Comparison of ENCODE assay signal across 8 mouse cellular contexts in the genomic region with DNA sequence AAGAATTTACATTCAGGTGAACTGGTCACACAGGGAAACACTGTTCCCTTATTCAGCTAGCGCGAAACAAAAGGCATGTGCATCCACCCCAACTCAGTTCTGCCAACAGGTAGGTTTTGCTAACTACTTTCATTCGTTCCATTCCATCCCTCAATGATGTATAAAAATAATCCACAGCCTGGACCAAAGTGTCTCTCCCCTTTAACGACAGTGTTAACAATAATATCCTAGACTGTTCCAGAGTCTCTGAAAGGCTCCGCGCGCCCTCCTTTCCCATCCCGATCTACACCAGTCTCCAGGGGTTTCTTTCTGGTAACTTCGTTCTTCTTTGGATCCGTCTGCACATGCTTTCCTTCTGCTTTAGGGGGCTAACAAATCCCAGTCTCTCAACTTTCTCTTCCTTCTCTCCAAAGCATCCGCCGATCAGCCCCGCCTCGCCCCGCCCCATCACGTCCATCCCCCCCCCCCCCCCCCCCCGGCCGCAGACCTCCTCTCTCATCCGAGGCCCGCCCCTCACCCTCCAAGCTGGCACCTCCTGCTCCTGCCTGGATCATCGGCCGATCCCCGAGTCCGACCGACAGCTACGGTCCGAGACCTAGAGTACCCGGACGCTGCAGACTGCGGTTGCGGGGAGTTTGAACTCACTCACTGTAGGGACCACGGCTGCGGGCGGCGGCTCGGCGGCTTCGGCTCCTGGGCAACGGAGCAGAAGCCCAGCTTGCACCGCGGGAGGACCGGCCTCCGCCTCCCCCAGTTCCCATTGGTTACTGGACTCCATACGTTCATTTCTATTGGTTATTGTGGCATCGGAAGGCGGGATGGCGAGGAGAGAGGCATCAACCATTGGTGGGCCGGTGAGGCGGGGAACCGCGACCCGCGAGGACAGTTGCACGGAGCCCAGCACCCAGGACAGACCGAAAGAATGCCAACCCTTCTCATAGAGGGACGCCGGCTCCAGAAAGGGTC. TPM values are rescaled to one million over a fixed set of nuclear protein-coding genes. Genes with fewer than 3 reads are reported as not detected.
DNase-seq lines count a peak whose midpoint lies in the region; ATAC-seq lines count a peak whose summit lies in the region.

A gene (minus strand): TSS at position 736 of the 966 bp plus-strand sequence.

- H3K27me3 ChIP-seq in intestine, embryonic 14.5 days (replicated peaks; ENCODE audit: control insufficient read depth, insufficient read depth, low read length), result no peaks in the 10 kb centered on the region

- peaks cover 7% of the 10 kb centered on the region for H3K4me1 ChIP-seq in intestine, embryonic 14.5 days (replicated peaks; ENCODE audit: control insufficient read depth, insufficient read depth, low read length)

- ATAC-seq in intestine, embryonic 14.5 days (replicated peaks; ENCODE audit: low FRiP score, low TSS enrichment, low read depth), result peak; percentile 99
- ATAC-seq in megakaryocyte progenitor cell, adult 5-6 weeks (replicated peaks; ENCODE audit: poor library complexity), result peak; percentile 99

- intact Hi-C loops in gastrocnemius, postnatal 36 days (cut with DNase I), result no loop called here
- intact Hi-C loops in left cerebral cortex, postnatal 10 days (cut with DNase I), result no loop called here

- 2% methylated on average over 56 of the region's 57 CpGs for WGBS in intestine, embryonic 14.5 days

- peak; percentile 94 for DNase-seq in adrenal gland, postnatal 10 days
- DNase-seq in embryo, embryonic 9.5 days (ENCODE audit: extremely low spot score), result peak; percentile 96
- peak; percentile 84 to 91 for DNase-seq in gastrocnemius, postnatal 36 days
- DNase-seq in intestine, embryonic 14.5 days (ENCODE audit: low spot score), result peak; percentile 96
- DNase-seq in left cerebral cortex, postnatal 10 days (ENCODE audit: extremely low spot score in 1 of 2, low spot score in 2 of 2), result peak; percentile 95 to 96
- peak; percentile 97 to 98 for DNase-seq in right cerebral cortex, postnatal 10 days (ENCODE audit: low spot score in 2 of 2)
- DNase-seq in urinary bladder, postnatal 14 days (ENCODE audit: low spot score), result peak; percentile 93

- H3K4me2 ChIP-seq in intestine, embryonic 14.5 days (ENCODE audit: low read length), result peak within 1 kb of the TSS; percentile 66

- no peaks in the 10 kb centered on the region for H3K36me3 ChIP-seq in intestine, embryonic 14.5 days (ENCODE audit: control insufficient read depth, insufficient read depth, low read length)

- H3K9me3 ChIP-seq in intestine, embryonic 14.5 days (ENCODE audit: control insufficient read depth, low read length), result no peaks in the 10 kb centered on the region

- peak within 1 kb of the TSS; percentile 54 for H3K9ac ChIP-seq in intestine, embryonic 14.5 days (ENCODE audit: low read length)

- H3K27ac ChIP-seq in intestine, embryonic 14.5 days (ENCODE audit: low read depth), result peak within 1 kb of the TSS; percentile 87

- H3K4me3 ChIP-seq in intestine, embryonic 14.5 days (ENCODE audit: low read depth, low read length), result peak within 1 kb of the TSS; percentile 66

RNA-seq across cellular contexts. Expression of the gene that starts here (rescaled TPM):
- 10 to 100 TPM in 1 of 2 experiments, 1 to 10 TPM in 1; 6.7 to 10.4 TPM for total RNA-seq in adrenal gland, postnatal 10 days (2021)
- under 1 TPM; 0.87 to 0.99 TPM for total RNA-seq in gastrocnemius, postnatal 36 days (2021)
- 16.6 and 18.0 TPM in 2 replicates for polyA plus RNA-seq in intestine, embryonic 14.5 days (2014; fragmentation: Nextera tagmentation; extraction: Ambion mirVana)
- 10 to 100 TPM; 16.1 to 19.8 TPM for total RNA-seq in left cerebral cortex, postnatal 10 days (2021)
- 0.90 and 4.4 TPM in 2 replicates for total RNA-seq in megakaryocyte progenitor cell, adult 5-6 weeks (2015)
- total RNA-seq in megakaryocyte progenitor cell, adult 5-6 weeks (2017), result 0.87 and 2.8 TPM in 2 replicates

Comparison
In these comparisons a context has a peak if more than half of its experiments do, and no peak if none do; other contexts are left out.
1. Peak in every context shown above with its lines: DNase-seq, ATAC-seq, H3K4me3 ChIP-seq and H3K27ac ChIP-seq.
2. Peak in DNase-seq in gastrocnemius, postnatal 36 days; RNA of the gene not detected or under 1 TPM.